Mouse (Mus musculus) intestine, embryonic 14.5 days (tissue): ENCODE measurements at regions not wholly inside any gene's neighbourhood (a gene's known extent, or its start where the extent isn't known, plus 50 kb on each side); places are given as distances from the start of the nearest gene placed in this dataset.

Experiments
- ATAC-seq: fragments of 200-750 bp; cut with Nextera tagmentation; replicated peaks from 2 replicates; pipeline ENCODE4 v1.8.0; 2017; ENCODE audit warnings: low read depth, moderate number of reproducible peaks, moderate TSS enrichment, moderate library complexity; ENCODE audit not compliant: low FRiP score, low TSS enrichment
- DNase-seq: peaks from one replicate; pipeline ENCODE4 v3.0.0-alpha.2; 2018; ENCODE audit warnings: low spot score
- H3K27ac ChIP-seq: fragments of 300-500 bp; sonication (generic); 2 replicates; pipeline ENCODE4 v1.5.1; 2014; ENCODE audit warnings: low read depth, mild to moderate bottlenecking, control low read depth
- H3K27me3 ChIP-seq: fragments of 300-500 bp; sonication (generic); replicated peaks from 2 replicates; pipeline ENCODE4 v1.6.1; 2014; ENCODE audit warnings: low read length, control low read depth; ENCODE audit not compliant: control insufficient read depth, insufficient read depth
- H3K36me3 ChIP-seq: fragments of 300-500 bp; sonication (generic); 2 replicates; pipeline ENCODE4 v1.6.1; 2014; ENCODE audit warnings: low read length, control low read depth; ENCODE audit not compliant: control insufficient read depth, insufficient read depth
- H3K4me1 ChIP-seq: fragments of 300-500 bp; sonication (generic); replicated peaks from 2 replicates; pipeline ENCODE4 v1.6.1; 2014; ENCODE audit warnings: low read length, control low read depth, mixed read lengths; ENCODE audit not compliant: control insufficient read depth, insufficient read depth
- H3K4me2 ChIP-seq: fragments of 300-500 bp; sonication (generic); 2 replicates; pipeline ENCODE4 v1.6.1; 2014; ENCODE audit warnings: low read length
- H3K4me3 ChIP-seq: fragments of 300-500 bp; sonication (generic); 2 replicates; pipeline ENCODE4 v1.5.1; 2014; ENCODE audit warnings: low read depth, low read length, control low read depth, mixed read lengths
- H3K9ac ChIP-seq: fragments of 300-500 bp; sonication (generic); 2 replicates; pipeline ENCODE4 v1.6.1; 2014; ENCODE audit warnings: mild to moderate bottlenecking, low read length
- H3K9me3 ChIP-seq: fragments of 300-500 bp; sonication (generic); 2 replicates; pipeline ENCODE4 v1.6.1; 2016; ENCODE audit warnings: low read length, control low read depth; ENCODE audit not compliant: control insufficient read depth
- WGBS: fragments of 180-500 bp; shearing (Covaris S2); extraction: QIAGEN DNeasy Blood & Tissue Kit; methylation state at CpG from one replicate; pipeline ENCODE4 v1.1.7; 2014; 5-methylcytosine and 5-hydroxymethylcytosine counted together

DNA sequence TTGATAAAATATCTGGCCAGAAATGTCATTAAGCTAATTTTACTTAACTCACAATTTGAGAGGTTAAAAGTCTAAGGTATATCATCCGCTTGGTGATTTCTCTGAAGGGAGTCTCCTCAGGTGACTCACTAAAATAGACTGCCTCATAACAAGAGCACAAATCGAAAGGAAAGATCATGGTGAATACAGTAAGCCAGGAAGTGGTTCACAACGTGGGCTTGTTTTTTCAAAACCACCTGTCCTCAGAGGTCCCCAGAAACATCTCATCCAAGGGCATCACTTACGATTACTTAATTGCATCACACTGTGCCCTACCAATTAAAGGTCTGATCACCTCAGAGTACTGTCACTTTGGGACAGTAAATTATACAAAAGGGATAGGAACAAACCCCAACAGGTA lies 1009.0 kb upstream of the Cited2 start:
- 76% methylated on average over 4 of the region's 4 CpGs for WGBS
- H3K4me3 ChIP-seq, result no peak overlapping the region
- H3K27ac ChIP-seq, result no peak overlapping the region
- H3K36me3 ChIP-seq, result no peaks in the 10 kb centered on the region
- DNase-seq, result no peak
- no peaks in the 10 kb centered on the region for H3K27me3 ChIP-seq
- no peaks in the 10 kb centered on the region for H3K4me1 ChIP-seq
- no peak for ATAC-seq
- H3K4me2 ChIP-seq, result no peak overlapping the region
- H3K9ac ChIP-seq, result no peak overlapping the region
- H3K9me3 ChIP-seq, result no peaks in the 10 kb centered on the region

DNA sequence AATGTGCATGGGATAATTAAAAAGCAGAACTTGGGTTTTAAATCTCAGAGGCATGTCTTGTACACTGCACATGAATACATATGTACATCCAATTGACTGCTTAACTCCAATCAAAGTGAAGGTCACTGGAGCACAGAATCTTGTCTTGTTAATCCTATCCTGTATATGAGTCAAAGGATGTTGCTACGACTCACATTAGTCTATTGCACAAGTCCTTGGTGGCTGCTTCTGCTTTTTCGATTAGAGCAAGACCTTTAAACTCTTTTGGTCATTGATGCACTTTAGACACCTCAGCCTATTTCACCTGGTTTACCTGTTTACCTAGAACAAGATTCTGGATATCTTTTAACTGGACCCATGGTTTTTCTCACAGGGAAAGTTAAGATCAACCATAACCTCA lies 1008.5 kb upstream of the Cited2 start:
- no peaks in the 10 kb centered on the region for H3K4me1 ChIP-seq
- no peaks in the 10 kb centered on the region for H3K27me3 ChIP-seq
- no peak for DNase-seq
- H3K36me3 ChIP-seq, result no peaks in the 10 kb centered on the region
- 86% methylated on average over 2 of the region's 2 CpGs for WGBS
- no peak overlapping the region for H3K4me2 ChIP-seq
- no peak overlapping the region for H3K27ac ChIP-seq
- H3K4me3 ChIP-seq, result no peak overlapping the region
- ATAC-seq, result no peak
- H3K9ac ChIP-seq, result no peak overlapping the region
- no peaks in the 10 kb centered on the region for H3K9me3 ChIP-seq

DNA sequence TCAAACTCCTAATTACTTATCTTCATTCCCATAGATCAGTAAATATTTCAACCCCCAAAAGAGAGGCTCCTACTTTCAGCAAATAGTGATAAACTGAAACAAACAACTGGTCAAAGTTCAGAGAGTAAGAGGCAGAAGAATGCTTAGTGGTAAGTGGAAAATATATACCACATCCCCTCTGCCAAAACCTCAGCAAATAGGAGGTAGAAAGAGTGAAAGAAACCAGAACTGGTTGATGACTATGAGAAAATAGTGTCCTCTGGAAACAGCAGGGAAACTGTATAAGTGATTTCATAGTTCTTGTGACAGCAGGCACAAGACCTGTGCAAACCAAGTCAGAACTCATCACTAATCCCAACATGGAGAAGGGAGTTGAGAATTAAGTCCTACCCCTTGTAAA lies 980.8 kb upstream of the Cited2 start:
- Histone ChIP-seq H3K4me3 (no peak overlapping the region), H3K27me3 (no peaks in the 10 kb centered on the region), H3K36me3 (no peaks in the 10 kb centered on the region), H3K9me3 (no peaks in the 10 kb centered on the region), H3K4me2 (no peak overlapping the region), H3K4me1 (no peaks in the 10 kb centered on the region), H3K9ac (no peak overlapping the region), H3K27ac (no peak overlapping the region)
- DNase-seq, result no peak
- no peak for ATAC-seq

DNA sequence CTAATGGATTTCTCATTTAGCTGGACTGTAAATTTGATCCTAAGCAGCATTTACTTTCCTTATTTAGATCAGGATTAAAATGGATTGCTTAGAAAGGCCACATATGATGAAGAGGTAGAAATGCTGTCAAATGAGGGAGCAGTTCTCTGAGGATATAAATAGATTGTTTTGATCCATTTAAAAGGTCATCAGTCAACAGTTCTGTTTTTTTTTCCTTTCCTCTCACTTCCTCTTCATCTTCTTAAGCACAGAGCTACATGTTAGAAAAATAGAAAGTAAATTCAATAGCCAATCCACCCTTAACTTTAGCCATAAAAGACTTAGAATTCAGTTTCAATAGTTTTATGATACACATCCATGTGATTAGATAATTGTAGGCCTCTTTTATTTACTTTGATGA lies 971.5 kb upstream of the Cited2 start:
- Histone ChIP-seq H3K36me3 (no peaks in the 10 kb centered on the region), H3K4me1 (no peaks in the 10 kb centered on the region), H3K27ac (no peak overlapping the region), H3K9ac (no peak overlapping the region), H3K9me3 (no peaks in the 10 kb centered on the region), H3K4me3 (no peak overlapping the region), H3K4me2 (no peak overlapping the region), H3K27me3 (no peaks in the 10 kb centered on the region)
- no peak for DNase-seq
- no peak for ATAC-seq

DNA sequence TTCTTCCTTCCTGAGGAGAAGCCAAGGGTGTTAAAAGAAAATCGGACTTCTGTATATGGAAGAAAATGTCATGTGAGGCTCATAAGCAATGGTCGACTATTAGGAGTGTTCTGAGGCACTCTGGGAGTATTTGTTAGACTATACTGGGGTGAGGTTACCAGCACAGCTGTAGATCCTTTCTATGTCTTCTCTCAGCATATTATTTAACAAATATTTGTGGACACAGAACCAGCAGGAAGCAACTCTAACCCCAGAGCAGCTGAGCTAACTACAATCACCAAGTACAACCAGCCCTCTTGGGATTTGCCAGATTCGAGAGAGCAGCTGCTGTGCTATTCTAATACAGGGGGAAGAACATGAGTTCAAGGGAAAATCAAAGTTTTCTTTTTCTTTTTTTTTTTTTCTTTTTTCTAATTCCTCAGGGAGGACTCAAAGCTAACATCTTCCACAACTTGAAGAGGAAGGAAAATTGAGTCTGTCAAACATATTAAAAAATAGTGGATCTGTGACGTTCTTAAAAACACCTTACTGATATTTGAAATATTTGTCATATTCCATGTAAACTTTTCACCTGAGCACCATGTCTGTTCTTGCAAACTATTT lies 933.3 kb upstream of the Cited2 start:
- H3K27ac ChIP-seq, result no peak overlapping the region
- no peak overlapping the region for H3K4me2 ChIP-seq
- no peaks in the 10 kb centered on the region for H3K4me1 ChIP-seq
- no peak for ATAC-seq
- H3K4me3 ChIP-seq, result no peak overlapping the region
- 54% methylated on average over 4 of the region's 4 CpGs for WGBS
- H3K9me3 ChIP-seq, result no peaks in the 10 kb centered on the region
- H3K27me3 ChIP-seq, result no peaks in the 10 kb centered on the region
- no peaks in the 10 kb centered on the region for H3K36me3 ChIP-seq
- no peak for DNase-seq
- no peak overlapping the region for H3K9ac ChIP-seq

DNA sequence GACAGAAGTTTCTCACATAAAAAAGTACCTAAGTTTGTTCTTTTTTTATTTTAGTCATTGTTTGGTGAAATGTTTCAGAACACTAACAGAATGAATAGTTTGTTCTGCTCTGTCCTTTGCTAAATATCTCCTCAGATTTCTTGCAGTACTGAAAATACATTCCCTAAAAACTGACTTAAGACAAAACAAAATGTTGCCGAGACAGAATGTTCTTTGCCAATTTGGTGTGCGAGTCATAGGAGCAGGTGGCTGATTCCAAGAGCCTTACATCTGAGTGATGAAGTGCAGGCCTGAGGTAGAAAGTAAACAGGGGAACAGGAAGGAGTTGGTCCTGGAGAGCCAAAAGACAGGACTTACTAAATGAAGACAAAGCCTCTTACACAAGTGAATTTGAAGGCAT lies 919.0 kb upstream of the Cited2 start:
- no peak overlapping the region for H3K9ac ChIP-seq
- H3K36me3 ChIP-seq, result no peaks in the 10 kb centered on the region
- no peaks in the 10 kb centered on the region for H3K9me3 ChIP-seq
- H3K27me3 ChIP-seq, result no peaks in the 10 kb centered on the region
- no peak overlapping the region for H3K4me3 ChIP-seq
- ATAC-seq (no peak), DNase-seq (no peak)
- H3K4me2 ChIP-seq, result no peak overlapping the region
- H3K27ac ChIP-seq, result no peak overlapping the region
- WGBS, result 33% methylated on average over 2 of the region's 2 CpGs
- H3K4me1 ChIP-seq, result no peaks in the 10 kb centered on the region

DNA sequence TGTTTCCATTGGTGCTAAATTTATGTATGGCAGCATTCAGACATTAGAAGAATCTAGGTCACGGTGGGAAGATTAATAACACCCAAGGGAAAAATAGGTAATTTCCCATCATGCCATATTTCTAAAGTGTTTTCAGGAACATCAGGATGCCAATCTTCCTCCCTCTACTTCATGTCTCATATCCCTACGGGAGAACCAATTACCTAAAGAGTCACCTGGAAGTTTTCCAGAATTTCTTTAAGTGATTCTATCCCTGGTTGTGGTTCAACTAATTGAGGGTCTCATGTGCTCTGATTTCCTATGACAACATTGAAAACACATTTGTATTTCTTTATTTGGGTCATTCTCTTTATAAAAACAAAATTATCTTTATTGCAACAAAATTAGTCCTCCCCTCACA lies 912.3 kb upstream of the Cited2 start:
- H3K4me1 ChIP-seq, result no peaks in the 10 kb centered on the region
- ATAC-seq (no peak), DNase-seq (no peak)
- no peak overlapping the region for H3K9ac ChIP-seq
- no peak overlapping the region for H3K4me3 ChIP-seq
- no peak overlapping the region for H3K27ac ChIP-seq
- H3K27me3 ChIP-seq, result no peaks in the 10 kb centered on the region
- no peaks in the 10 kb centered on the region for H3K36me3 ChIP-seq
- no peak overlapping the region for H3K4me2 ChIP-seq
- H3K9me3 ChIP-seq, result no peaks in the 10 kb centered on the region
- WGBS, result 72% methylated on average over 2 of the region's 2 CpGs

DNA sequence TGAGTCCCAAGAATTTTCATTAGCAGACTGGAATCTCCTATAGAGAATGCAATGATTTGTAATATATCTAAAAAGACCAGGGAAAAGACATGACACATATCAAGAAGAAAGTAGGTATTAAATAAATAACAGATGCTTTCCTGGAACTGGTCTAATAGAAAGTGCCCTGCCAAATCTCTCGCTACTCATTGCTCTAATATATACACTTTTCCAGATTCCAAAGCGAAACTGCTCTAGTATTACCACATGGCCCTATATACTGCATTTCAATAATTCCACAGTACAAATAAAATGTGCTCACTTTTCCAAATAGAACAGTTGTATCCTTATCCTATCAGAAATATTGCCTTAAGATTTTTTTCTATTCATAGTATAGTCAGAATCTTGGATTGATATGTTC lies 909.0 kb upstream of the Cited2 start:
- DNase-seq, result no peak
- no peaks in the 10 kb centered on the region for H3K36me3 ChIP-seq
- WGBS, result 70% methylated on average over 2 of the region's 2 CpGs
- no peak overlapping the region for H3K9ac ChIP-seq
- no peaks in the 10 kb centered on the region for H3K27me3 ChIP-seq
- no peak overlapping the region for H3K4me3 ChIP-seq
- no peak overlapping the region for H3K4me2 ChIP-seq
- ATAC-seq, result no peak
- H3K9me3 ChIP-seq, result no peaks in the 10 kb centered on the region
- H3K27ac ChIP-seq, result no peak overlapping the region
- no peaks in the 10 kb centered on the region for H3K4me1 ChIP-seq

DNA sequence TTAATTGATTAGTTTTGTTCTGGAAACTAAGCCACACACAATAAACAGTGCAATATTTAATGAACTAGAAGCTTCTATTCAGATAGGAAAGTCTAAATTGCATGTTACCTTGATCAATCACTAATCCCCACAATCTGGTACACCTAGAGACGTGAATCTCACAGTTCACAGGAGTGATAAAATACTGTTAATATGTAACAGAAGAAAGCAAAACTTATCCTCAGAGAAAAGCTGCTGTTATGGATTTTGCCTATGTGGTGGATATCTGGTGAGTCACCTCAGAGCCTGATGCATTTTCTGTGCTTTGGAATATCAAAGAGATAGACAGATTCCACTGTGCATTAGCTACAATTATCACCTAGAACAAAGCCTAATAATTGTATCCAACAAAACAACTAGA lies 861.5 kb upstream of the Cited2 start:
- ATAC-seq (no peak), DNase-seq (no peak)
- Histone ChIP-seq H3K4me1 (no peaks in the 10 kb centered on the region), H3K9me3 (no peaks in the 10 kb centered on the region), H3K27ac (no peak overlapping the region), H3K27me3 (no peaks in the 10 kb centered on the region), H3K36me3 (no peaks in the 10 kb centered on the region), H3K4me3 (no peak overlapping the region), H3K9ac (no peak overlapping the region), H3K4me2 (no peak overlapping the region)
- WGBS, result 67% methylated on average over 1 of the region's 1 CpGs
